Mouse (Mus musculus) embryonic stem cell, embryonic (primary cell): Measurements from ENCODE around the gene Exoc6b.

Experiments
- CTCF ChIA-PET, 4 experiments: fragments of 300-600 bp in 2 of 4; fragments of 350-600 bp in 2 of 4; sonication (Branson Sonifier 250); formaldehyde crosslinking; loops; one replicate each; lab custom pipeline; 2022; ENCODE audit warnings: inconsistent platforms in 2 of 4; lab: Charles Lee
- POLR2A ChIA-PET, 4 experiments: fragments of 300-600 bp in 2 of 4; fragments of 350-600 bp in 2 of 4; sonication (Branson Sonifier 250); formaldehyde crosslinking; loops; one replicate each; lab custom pipeline; 2022; ENCODE audit warnings: antibody characterized with exemption in 4 of 4, inconsistent platforms in 1 of 4; lab: Charles Lee

The Exoc6b gene

GRCm38 (mm10) chr6:84708631-84709030, 360.7 kb downstream of the Exoc6b start:
- CTCF ChIA-PET = interaction anchor here in 3 of 4 experiments (0.7 to 0.8 kb wide), 3 partner anchors 118 to 215 kb away, joined by 3 to 4 read pairs (median 4); no protein-coding TSS in a partner anchor
- POLR2A ChIA-PET = interaction anchor here in 2 of 4 experiments (0.7 kb wide), 3 partner anchors 19 to 1142 kb away, joined by 3 to 4 read pairs (median 4); no protein-coding TSS in a partner anchor

GRCm38 (mm10) chr6:84699579-84699978, 369.7 kb downstream of the Exoc6b start:
- POLR2A ChIA-PET = no interaction called here

GRCm38 (mm10) chr6:84698288-84698673, 371.0 kb downstream of the Exoc6b start:
- ChIA-PET CTCF (no interaction called here), POLR2A (no interaction called here)

More at GRCm38 (mm10) chr6:84699579-84699978, 369.7 kb downstream of the Exoc6b start:
- CTCF ChIA-PET = no interaction called here

- POLR2A ChIA-PET = no interaction called here
- CTCF ChIA-PET = interaction anchor here in 1 of 4 experiments (0.6 kb wide), 1 partner anchor 148 kb away, joined by 3 read pairs; no protein-coding TSS in a partner anchor
These were observed 371.6 kb downstream of the Exoc6b start for GRCm38 (mm10) chr6:84697474-84698287.

GRCm38 (mm10) chr6:84693844-84694243, 375.5 kb downstream of the Exoc6b start:
- POLR2A ChIA-PET = interaction anchor here in 1 of 4 experiments (1.0 to 1.2 kb wide), 2 partner anchors 10 to 27 kb away, joined by 3 read pairs; no protein-coding TSS in a partner anchor
- CTCF ChIA-PET = no interaction called here

GRCm38 (mm10) chr6:84693204-84693603, 376.1 kb downstream of the Exoc6b start:
- ChIA-PET POLR2A (interaction anchor here in 1 of 4 experiments (0.7 to 1.2 kb wide), 3 partner anchors 10 to 27 kb away, joined by 3 read pairs; no protein-coding TSS in a partner anchor), CTCF (no interaction called here)

- CTCF ChIA-PET = no interaction called here
- POLR2A ChIA-PET = no interaction called here
These were observed 377.4 kb downstream of the Exoc6b start for GRCm38 (mm10) chr6:84691907-84692306.

- ChIA-PET POLR2A (no interaction called here), CTCF (no interaction called here)
These were observed 391.5 kb downstream of the Exoc6b start for GRCm38 (mm10) chr6:84677770-84678169.

- ChIA-PET POLR2A (interaction anchor here in 1 of 4 experiments (1.1 to 1.9 kb wide), 3 partner anchors 14 to 20 kb away, joined by 3 to 9 read pairs (median 3); no protein-coding TSS in a partner anchor), CTCF (interaction anchor here in 1 of 4 experiments (0.9 kb wide), 1 partner anchor 267 kb away, joined by 3 read pairs; no protein-coding TSS in a partner anchor)
These were observed 394.4 kb downstream of the Exoc6b start for GRCm38 (mm10) chr6:84674936-84675335.

- CTCF ChIA-PET = interaction anchor here in 2 of 4 experiments (0.9 to 1.2 kb wide), 2 partner anchors 84 to 267 kb away, joined by 3 to 5 read pairs; no protein-coding TSS in a partner anchor
- POLR2A ChIA-PET = interaction anchor here in 1 of 4 experiments (0.9 to 1.9 kb wide), 4 partner anchors 13 to 21 kb away, joined by 3 to 9 read pairs (median 3); no protein-coding TSS in a partner anchor
These were observed 395.2 kb downstream of the Exoc6b start for GRCm38 (mm10) chr6:84674136-84674535.

GRCm38 (mm10) chr6:84661451-84662112, 407.7 kb downstream of the Exoc6b start:
- POLR2A ChIA-PET = interaction anchor here in 1 of 4 experiments (1.1 kb wide), 1 partner anchor 13 kb away, joined by 3 read pairs; no protein-coding TSS in a partner anchor
- CTCF ChIA-PET = interaction anchor here in 1 of 4 experiments (0.5 kb wide), 1 partner anchor 430 kb away, joined by 3 read pairs; no protein-coding TSS in a partner anchor

- POLR2A ChIA-PET = interaction anchor here in 1 of 4 experiments (1.1 kb wide), 1 partner anchor 14 kb away, joined by 3 read pairs; no protein-coding TSS in a partner anchor
- CTCF ChIA-PET = interaction anchor here in 1 of 4 experiments (0.5 kb wide), 1 partner anchor 430 kb away, joined by 3 read pairs; no protein-coding TSS in a partner anchor
These were observed 408.3 kb downstream of the Exoc6b start for GRCm38 (mm10) chr6:84660982-84661381.

- POLR2A ChIA-PET = interaction anchor here in 1 of 4 experiments (0.8 kb wide), 1 partner anchor 11 kb away, joined by 4 read pairs; no protein-coding TSS in a partner anchor
- CTCF ChIA-PET = no interaction called here
These were observed 412.2 kb downstream of the Exoc6b start for GRCm38 (mm10) chr6:84657091-84657490.

- ChIA-PET POLR2A (interaction anchor here in 1 of 4 experiments (0.8 kb wide), 1 partner anchor 10 kb away, joined by 4 read pairs; no protein-coding TSS in a partner anchor), CTCF (interaction anchor here in 1 of 4 experiments (0.6 kb wide), 1 partner anchor 281 kb away, joined by 3 read pairs; no protein-coding TSS in a partner anchor)
These were observed 412.6 kb downstream of the Exoc6b start for GRCm38 (mm10) chr6:84656680-84657079.

- ChIA-PET CTCF (no interaction called here), POLR2A (interaction anchor here in 1 of 4 experiments (1.3 kb wide), 1 partner anchor 23 kb away, joined by 3 read pairs; no protein-coding TSS in a partner anchor)
These were observed 417.4 kb downstream of the Exoc6b start for GRCm38 (mm10) chr6:84651902-84652301.

GRCm38 (mm10) chr6:84647197-84647596, 422.1 kb downstream of the Exoc6b start:
- CTCF ChIA-PET = interaction anchor here in 1 of 4 experiments (0.6 kb wide), 1 partner anchor 868 kb away, joined by 4 read pairs; no protein-coding TSS in a partner anchor
- POLR2A ChIA-PET = interaction anchor here in 1 of 4 experiments (0.9 kb wide), 1 partner anchor 11 kb away, joined by 3 read pairs; no protein-coding TSS in a partner anchor

- CTCF ChIA-PET = interaction anchor here in 1 of 4 experiments (0.6 kb wide), 1 partner anchor 868 kb away, joined by 4 read pairs; no protein-coding TSS in a partner anchor
- POLR2A ChIA-PET = interaction anchor here in 1 of 4 experiments (0.9 to 1.2 kb wide), 2 partner anchors 10 to 11 kb away, joined by 3 to 4 read pairs; no protein-coding TSS in a partner anchor
These were observed 422.6 kb downstream of the Exoc6b start for GRCm38 (mm10) chr6:84646696-84647095.

GRCm38 (mm10) chr6:84641062-84641431, 428.3 kb downstream of the Exoc6b start:
- CTCF ChIA-PET = interaction anchor here in 1 of 4 experiments (0.5 kb wide), 1 partner anchor 199 kb away, joined by 4 read pairs; no protein-coding TSS in a partner anchor
- POLR2A ChIA-PET = interaction anchor here in 1 of 4 experiments (0.6 kb wide), 1 partner anchor 800 kb away, joined by 3 read pairs; no protein-coding TSS in a partner anchor
